Mouse (Mus musculus) heart, postnatal 4 days (tissue): Measurements from ENCODE around the gene Utrn. TPM values are rescaled to one million over a fixed set of nuclear protein-coding genes. Genes with fewer than 3 reads are reported as not detected.

Experiments
- DNase-seq: peaks from one replicate; pipeline ENCODE4 v3.0.0; 2021
- total RNA-seq, 2 experiments: library from RNA; stranded (reverse); gene quantifications; 2 replicates each; pipeline ENCODE4 v1.2.3; 2021

Gene Utrn
- total RNA-seq, 2 experiments from 2014 or later: 95.0 to 104 TPM

DNA sequence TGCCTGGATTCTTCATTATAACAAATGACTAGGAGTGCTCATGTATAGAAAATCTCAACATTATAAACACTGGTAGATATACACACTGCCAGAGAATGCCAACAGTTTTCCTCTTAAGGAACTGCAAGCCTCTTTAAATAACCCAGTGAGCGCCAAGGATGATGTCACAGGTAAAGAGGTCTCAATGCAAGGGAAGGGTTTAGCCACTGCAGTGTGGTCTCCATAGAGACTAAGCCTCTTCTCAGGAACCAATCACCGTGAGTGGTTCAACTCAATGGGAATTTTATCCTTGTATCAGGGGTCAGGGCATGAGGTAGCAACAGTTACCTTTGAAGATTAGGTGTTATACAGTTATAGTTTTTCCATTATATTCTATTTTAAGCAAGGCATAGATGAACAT, 469.7 kb downstream of the Utrn start:
- DNase-seq: no peak

DNA sequence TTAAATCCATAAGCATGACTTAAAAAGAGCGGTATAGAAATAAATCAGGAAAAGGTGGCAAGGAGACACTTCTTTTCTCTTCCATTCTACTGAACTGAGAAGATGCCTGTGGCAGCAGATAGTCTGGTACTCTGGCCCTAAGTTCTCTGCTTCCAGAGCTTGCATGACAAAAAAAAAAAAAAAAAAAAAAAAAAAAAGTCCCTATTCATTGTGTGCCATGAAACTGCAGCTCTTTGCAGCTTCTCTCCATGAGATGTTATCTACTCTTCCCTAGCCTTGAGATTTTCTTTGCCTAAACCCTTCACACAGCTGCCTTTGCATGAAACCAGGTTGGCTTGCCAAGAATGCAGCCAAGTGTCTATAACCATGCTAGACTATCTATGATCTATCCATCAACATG, 489.0 kb downstream of the Utrn start:
- DNase-seq: no peak

- DNase-seq: no peak
These were observed 490.0 kb downstream of the Utrn start for GRCm38 (mm10) chr10:12379123-12379522.

- no peak for DNase-seq
These were observed 491.4 kb downstream of the Utrn start for GRCm38 (mm10) chr10:12377727-12378126.

DNA sequence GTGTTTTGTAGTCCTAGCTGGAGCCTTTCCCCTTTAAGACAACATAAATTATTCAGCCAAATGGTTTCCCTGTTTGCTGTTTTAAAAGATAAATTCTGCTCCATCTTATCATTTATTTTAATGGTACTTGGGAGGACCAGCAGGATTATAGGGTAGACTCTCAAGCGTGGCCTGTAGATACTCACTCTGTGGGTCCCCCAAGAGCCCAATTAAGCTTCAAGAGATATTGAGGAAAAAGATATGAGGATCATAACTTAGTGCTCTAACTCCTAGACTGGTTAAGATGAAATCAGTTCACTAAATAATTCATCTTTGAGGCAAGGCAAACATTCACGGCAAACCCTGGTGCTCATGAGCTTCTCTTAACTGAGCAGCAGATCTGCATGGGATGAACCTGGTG, 493.1 kb downstream of the Utrn start:
- DNase-seq: no peak

DNA sequence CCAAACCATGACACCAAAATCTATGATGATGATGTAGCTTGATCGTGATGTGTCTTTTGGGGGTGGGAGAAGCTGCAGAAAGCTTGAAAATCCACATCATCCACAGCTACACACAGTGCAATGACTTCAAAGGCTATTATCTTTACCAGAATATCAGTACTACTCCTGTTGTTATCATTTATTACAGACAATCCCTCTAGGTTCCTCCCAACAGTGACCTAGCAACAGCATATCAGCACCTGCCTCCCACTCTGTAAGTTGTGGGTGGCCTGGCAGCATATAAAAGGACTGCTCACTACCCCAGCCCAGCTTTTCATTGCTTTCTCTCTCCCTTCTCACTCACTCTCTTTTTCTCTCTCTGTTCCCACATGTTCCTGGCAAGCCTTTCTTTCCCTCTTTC, 494.4 kb downstream of the Utrn start:
- DNase-seq: no peak

DNA sequence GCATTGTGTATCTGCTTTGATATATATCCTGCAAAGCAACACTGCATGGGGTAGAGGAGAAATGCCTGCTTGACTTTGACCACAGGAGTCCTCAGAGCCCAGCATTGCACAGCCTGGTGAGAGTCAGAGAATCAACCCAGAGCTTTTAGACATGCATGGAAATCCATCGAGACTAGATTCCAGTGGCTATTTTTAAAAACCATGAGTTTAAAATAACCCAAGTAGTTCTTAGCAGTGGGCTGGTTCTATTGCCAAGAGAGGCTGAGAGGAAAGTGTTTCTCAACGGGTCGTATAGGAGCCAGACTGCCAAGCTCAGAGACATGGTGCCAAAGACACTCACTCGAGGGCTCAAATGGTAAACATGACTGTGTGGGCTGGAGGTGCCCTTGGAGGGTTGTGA, 514.6 kb downstream of the Utrn start:
- DNase-seq: peak; percentile 51

DNA sequence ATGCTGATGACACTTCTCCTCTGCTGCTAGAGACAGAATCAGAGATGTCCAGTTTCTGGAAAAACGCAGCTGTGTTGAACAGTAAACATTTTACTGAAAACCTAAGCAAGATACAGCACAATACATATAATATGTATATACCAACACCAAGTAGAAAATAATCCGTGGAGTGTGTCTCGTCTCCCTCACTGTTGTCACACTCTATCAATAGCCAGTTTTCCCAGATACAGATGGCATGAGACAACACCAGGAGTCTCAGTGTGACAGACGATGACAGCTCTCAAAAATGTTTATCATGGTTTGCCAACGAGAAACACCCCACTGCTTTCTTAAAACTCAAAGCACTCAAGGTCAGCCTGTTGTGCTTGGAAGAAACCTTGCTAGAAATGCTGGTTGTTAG, 515.1 kb downstream of the Utrn start:
- no peak for DNase-seq

GRCm38 (mm10) chr10:12339704-12340558, 529.2 kb downstream of the Utrn start:
- no peak for DNase-seq

- no peak for DNase-seq
These were observed 530.0 kb downstream of the Utrn start for GRCm38 (mm10) chr10:12339005-12339703.

Other genes with a start within 250 kb of the Utrn start
- gene Stx11, start 94.9 kb upstream of the Utrn start, total RNA-seq: 1 to 10 TPM; 2.3 to 3.4 TPM
- 1 to 10 TPM; 9.2 to 9.6 TPM for gene Sf3b5, start 136.0 kb upstream of the Utrn start, total RNA-seq
- 100 to 1,000 TPM; 145 to 147 TPM for gene Plagl1, start 191.1 kb upstream of the Utrn start, total RNA-seq